Mouse (Mus musculus): ENCODE measurements around the gene Bcl9l.

Gene Bcl9l

DNA sequence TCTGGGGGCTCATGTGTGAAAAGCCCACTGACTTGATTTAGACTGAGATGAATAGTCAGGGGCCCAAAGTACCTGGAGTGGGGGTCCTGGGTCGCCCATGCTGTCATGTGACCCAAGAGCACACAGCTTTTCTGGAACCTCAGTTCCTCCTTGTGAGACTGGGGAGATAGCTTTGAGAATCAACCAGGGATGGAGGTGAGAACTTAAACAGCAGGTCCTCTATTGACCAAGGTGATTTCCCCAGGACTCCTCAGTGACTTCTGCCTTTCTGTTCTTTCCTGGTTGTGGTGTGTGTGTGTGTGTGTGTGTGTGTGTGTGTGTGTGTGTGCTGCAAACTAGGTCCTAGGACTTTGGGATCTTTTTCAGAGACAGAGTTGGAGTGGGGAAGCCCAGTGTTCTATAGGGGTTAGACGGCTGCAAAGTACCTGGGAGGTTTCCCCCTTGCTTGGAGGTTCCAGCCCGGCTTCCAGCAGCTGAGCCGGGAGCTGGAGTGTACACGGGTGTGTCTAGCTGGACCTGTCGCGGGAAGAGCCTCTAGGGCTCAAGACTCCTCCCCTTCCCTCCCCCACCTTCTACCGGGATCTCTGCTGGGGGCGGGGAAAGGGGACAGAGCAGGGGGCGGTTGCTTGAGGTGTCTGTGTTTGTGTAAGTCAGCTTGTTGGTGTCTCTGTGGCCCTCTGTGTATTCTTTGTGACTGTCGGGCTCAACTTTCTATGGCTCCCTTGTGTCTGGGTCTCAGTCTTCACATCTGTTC is 15.2 kb downstream of the Bcl9l start:
- no peak for DNase-seq (ENCODE audit: low spot score)

DNA sequence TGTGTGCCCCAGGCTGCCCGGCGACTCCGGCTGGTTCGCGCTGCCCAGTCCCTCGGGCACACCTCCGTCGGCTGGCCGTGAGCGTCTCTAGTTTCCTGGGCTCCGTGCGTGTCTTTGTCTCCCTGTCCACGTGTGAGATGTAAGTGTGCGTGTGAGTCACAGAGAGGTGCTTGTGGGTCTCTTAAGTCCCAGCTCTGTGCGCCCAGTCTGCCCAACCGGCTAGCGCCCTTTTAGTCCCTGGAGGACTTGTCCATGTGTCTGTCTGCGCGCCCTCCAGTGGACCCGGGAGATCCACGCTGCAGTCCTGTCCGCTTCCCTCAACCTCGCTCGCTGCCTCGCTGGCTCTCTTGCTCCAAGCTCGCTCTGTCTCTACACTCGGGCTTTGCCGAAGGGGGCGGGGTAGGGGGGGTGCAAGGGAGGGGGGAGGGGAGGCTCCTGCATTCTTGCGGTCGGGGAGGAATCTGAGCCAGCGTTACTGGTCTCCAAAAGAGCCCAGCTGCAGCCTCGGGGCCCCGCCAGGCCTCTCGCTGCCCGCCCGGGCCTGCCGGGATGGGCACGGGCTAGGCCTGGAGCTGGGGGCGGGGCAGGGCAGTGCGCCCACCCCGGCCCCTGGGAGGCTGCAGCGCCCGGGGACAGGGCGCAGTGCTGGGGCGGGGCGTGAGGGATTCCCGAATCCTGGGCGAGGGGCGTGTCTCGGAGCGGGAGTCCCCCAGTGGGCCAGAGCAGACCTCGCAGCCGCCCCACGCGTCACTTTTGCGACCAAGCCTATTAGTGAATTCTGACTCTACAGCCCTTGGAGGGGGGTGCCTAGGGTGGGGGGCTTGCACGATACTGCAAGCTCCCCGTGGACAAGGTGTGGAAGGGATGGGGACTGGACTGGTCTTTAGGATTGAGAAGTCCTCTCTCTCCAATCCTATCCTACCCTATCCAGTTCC is 16.1 kb downstream of the Bcl9l start:
- peak; percentile 74 for DNase-seq (ENCODE audit: low spot score)

DNA sequence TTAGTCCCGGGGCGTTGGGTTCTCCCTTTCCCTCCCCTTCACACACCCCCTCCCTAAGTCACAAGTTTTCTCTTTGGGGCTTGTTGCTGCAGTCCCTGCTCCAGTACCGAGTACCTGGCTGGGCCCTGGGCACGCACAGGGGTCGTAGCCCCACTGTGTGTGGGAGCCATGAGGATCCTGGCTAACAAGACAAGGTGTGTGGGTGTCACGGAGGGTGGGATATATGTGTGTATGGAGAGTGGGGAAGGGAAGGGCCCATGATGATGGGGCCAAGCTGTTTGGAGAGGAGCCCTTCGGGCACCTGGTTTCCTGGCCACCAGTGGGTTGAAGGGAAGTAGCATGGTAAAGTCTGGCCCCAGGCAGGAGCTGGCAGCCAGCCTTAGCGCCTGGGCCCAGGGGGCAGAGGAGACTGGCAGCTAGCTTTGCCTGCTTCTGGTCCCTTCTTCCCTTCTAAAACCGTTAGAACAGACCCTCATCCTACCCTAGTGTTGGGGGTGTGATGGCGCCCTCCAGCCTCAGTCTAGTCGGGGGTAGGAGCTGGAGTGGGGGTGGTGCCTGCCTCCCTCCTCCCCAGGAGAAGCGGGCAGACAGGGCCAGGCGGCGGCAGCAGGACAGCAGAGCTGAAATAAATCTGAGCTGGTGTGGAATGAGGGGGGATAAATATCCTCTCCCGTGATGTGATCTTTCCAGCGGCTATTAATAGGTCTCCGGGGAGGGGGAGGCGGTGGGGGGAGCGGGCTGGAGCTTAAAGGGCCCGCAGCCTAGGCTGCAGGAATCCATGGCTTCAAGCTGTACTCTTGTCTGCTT is 16.9 kb downstream of the Bcl9l start:
- no peak for DNase-seq (ENCODE audit: low spot score)

DNA sequence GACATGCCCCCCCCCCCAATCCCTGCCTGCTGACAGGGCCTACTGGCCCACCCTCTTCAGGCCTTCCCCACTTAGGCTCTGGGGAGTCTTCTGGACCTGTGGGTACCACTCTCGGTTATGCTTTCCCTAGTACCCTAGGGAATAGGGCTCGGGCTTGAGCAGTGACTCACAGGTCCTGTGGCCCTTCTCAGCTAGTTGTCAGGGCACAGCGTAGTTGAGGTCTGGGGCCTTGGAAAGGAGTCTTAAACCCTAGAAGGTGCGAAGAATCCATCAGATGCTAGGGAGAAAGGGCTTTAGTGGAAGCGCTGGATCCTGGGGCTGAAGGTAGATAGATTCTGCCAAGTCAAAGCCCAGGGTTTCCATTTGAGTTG is 17.5 kb downstream of the Bcl9l start:
- no peak for DNase-seq (ENCODE audit: low spot score)

DNA sequence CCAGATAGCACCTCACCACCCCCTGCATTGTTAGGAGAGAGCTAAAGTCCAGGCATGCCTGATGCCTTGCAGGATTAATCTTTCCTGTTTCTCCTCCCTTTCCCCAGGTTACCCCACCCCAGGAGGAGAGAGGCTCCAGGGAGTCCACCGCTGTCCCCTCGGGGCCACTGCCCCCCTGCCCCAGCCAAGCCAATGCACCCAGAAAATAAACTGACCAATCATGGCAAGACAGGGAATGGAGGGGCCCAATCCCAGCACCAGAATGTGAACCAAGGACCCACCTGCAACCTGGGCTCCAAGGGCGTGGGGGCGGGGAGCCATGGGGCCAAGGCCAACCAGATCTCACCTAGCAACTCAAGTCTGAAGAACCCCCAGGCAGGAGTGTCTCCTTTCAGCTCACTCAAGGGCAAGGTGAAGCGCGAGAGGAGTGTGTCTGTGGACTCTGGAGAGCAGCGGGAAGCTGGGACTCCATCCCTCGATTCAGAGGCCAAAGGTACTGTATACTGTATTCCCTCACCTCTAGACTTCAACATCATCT is 18.1 kb downstream of the Bcl9l start:
- no peak for DNase-seq (ENCODE audit: low spot score)

DNA sequence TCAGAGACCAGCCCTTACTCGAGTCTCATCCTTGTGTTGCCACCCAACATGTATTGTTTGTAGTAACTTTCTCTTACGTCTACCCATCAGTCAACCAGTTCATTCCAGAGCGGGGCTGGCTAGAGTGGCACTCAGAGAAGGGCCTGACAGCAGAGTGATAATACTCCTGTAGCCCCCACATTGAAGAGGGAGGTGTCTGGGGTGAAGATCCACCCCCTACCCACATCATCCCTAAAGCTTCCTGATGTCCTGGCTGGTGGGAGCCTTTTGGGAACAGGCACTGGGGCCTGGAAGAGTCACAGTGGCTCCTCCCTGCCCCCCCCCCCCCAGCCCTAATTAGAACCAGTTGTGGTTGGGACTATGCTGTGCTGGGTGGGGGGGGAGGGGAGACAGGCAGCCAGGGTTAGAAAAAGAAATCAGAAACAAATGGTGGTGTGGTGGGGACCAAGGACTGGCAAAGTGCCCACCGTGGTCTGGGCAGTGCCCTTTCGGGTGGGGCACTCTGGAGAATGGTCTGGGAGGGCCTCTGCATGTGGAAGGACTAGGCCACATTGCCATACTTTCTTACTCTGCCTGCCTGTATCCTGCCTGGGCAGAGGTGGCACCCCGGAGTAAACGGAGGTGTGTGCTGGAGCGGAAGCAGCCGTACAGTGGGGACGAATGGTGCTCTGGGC is 18.7 kb downstream of the Bcl9l start:
- no peak for DNase-seq (ENCODE audit: low spot score)

DNA sequence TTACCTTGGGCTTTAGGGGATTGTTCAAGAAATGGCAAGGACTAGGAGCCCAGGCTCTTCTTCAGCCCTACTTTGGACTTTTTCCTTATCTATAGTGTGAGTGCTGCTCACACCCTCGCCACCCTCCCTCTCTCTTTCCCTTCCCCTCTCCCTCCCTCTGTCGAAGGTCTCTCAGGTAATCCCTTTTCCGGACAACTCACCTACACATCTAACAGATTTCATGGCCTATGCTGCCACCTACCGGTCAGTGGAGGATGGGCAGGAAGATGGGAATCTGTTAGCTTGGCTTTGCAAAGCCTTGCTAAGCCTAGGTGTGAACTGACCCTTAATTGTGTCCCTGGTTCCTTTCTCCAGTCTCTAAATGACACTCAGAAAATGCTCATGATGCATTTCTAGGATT is 19.4 kb downstream of the Bcl9l start:
- peak; percentile 85 for DNase-seq (ENCODE audit: low spot score)

DNA sequence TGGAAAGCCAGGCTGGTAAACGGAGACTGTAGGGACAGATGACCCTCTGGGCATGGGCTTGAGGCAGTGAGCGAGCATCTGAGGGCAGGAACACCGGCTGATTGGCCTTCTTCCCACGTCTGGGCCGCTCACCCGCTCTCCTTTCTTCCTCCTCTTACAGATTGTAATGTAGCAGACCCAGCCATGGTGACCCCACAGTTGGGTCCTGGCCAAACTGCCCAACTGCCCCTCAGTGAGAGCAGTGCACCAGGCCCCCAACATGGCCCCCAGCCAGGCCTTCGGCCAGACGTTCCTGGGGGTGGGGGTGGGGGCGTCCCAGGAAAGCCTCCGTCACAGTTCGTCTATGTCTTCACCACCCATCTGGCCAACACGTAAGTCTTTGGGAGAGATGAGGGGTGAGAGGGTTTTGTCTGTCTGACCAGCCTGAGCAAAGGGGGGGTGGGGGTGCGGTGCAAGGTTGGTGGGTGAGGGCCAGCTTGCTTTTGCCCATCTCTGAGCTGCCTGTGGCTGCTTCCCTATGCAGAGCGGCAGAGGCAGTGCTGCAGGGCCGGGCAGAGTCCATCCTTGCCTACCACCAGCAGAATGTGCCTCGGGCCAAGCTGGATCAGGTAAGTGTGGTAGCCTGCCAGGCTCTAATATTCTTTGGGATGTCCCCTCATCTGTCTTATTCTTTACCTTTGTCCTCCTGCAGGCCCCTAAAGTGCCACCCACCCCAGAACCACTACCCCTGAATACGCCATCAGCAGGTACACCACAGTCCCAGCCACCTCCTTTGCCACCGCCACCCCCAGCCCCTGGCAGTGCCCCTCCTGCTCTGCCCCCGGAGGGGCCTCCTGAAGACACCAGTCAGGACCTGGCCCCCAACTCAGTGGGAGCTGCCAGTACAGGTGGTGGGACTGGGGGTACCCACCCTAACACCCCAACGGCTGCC is 22.5 kb downstream of the Bcl9l start:
- DNase-seq (ENCODE audit: low spot score), result peak; percentile 9

DNA sequence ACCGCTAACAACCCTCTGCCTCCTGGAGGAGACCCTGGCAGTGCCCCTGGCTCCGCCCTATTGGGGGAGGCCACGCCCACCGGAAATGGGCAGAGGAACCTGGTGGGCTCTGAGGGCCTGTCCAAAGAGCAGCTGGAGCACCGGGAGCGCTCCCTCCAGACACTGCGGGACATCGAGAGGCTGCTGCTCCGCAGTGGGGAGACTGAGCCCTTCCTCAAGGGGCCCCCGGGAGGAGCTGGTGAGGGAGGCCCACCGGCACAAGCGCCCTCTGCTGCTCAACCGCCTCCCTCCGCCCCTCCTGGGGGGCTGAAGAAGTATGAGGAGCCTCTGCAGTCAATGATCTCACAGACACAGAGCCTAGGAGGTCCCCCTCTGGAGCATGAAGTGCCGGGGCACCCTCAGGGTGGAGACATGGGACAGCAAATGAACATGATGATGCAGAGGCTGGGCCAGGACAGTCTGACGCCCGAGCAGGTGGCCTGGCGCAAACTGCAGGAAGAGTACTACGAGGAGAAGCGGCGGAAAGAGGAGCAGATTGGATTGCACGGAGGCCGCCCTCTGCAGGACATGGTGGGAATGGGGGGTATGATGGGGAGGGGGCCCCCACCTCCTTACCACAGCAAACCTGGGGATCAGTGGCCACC is 23.3 kb downstream of the Bcl9l start:
- DNase-seq (ENCODE audit: low spot score), result peak; percentile 7

DNA sequence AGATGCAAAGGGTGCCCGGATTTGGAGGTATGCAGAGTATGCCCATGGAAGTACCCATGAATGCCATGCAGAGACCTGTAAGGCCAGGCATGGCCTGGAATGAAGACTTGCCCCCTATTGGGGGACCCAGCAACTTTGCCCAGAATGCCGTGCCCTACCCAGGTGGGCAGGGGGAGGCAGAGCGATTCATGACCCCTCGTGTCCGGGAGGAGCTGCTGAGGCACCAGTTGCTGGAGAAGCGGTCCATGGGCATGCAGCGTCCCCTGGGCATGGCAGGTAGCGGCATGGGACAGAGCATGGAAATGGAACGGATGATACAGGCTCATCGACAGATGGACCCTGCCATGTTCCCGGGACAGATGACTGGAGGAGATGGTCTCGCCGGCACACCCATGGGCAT is 23.9 kb downstream of the Bcl9l start:
- DNase-seq (ENCODE audit: low spot score), result peak; percentile 5

DNA sequence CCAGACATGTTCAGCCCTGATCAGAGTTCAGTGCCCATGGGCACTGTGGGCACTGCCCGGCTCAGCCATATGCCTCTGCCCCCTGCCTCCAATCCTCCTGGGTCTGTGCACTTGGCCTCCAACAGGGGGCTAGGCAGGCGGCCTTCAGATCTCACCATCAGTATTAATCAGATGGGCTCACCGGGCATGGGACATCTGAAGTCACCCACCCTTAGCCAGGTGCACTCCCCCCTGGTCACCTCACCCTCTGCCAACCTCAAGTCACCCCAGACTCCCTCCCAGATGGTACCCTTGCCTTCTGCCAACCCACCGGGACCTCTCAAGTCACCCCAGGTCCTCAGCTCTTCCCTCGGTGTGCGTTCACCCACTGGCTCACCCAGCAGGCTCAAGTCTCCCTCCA is 24.7 kb downstream of the Bcl9l start:
- peak; percentile 7 for DNase-seq (ENCODE audit: low spot score)

DNA sequence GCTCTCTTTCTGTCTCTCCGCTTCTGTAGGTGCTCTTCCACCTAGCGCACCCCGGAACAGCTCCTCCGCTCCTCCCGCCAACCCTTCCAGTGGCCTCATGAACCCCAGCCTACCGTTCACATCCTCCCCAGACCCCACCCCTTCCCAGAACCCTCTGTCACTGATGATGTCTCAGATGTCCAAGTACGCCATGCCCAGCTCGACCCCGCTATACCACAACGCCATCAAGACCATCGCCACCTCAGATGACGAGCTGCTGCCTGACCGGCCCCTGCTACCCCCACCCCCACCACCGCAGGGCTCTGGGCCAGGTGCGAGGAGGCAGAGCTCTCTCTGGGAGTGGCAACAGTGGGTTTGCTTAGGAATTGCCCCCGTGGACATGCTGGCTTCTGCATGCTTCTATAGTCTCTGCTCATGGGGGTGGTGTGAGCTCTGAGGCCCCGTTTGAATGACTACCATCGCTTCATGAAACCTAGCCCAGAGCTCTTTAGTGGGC is 25.5 kb downstream of the Bcl9l start:
- DNase-seq (ENCODE audit: low spot score), result peak; percentile 3

DNA sequence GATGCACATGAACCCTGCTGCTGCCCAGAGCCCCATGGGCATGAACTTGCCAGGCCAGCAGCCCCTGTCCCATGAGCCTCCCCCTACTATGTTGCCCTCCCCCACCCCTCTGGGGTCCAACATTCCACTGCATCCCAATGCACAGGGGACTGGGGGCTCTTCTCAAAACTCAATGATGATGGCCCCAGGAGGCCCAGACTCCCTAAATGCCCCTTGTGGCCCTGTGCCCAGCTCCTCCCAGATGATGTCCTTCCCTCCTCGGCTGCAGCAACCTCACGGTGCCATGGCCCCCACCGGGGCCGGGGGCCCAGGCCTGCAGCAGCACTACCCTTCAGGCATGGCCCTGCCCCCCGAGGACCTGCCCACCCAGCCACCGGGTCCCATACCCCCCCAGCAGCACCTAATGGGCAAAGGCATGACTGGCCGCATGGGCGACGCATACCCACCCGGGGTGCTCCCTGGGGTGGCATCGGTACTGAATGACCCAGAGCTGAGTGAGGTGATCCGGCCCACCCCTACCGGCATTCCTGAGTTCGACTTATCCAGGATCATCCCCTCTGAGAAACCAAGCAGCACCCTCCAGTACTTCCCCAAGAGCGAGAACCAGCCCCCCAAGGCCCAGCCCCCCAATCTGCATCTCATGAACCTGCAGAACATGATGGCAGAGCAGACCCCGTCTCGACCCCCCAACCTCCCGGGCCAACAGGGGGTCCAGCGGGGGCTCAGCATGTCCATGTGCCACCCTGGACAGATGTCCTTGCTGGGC is 26.3 kb downstream of the Bcl9l start:
- DNase-seq (ENCODE audit: low spot score), result no peak

DNA sequence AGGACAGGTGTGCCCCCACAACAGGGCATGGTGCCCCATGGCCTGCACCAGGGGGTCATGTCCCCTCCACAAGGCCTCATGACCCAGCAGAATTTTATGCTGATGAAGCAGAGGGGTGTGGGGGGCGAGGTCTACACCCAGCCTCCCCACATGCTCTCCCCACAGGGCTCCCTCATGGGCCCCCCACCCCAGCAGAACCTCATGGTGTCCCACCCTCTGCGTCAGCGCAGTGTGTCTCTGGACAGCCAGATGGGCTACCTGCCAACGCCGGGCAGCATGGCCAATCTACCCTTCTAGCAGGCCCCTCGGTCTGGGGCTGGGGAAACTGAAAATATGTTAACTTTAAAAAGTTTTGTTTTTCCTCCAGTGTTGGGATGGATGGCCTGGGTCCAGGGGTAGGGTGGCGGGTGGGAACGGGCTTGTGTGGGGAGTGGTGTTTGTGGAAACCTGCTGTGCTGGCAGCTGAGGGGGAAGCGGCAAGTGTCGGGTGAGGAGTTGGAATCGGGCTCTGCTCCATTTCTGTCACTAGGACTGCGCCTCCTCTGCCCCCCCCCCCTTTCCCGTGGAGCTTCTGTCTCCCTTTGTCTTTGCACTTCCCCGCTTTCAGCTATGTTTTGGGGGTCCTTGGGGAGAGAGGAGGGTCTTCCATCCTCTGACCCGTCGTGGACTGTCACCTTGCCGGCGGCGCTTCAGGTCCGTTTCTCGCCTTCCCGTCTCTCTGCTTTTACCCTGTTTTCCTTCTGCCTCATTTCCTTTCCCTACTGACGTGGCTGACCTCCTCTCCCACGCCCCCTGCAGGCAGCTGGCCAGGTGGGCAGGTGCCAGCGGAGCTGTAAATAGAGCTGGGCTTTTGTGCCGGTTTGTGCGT is 27.1 kb downstream of the Bcl9l start:
- DNase-seq (ENCODE audit: low spot score), result peak; percentile 83

DNA sequence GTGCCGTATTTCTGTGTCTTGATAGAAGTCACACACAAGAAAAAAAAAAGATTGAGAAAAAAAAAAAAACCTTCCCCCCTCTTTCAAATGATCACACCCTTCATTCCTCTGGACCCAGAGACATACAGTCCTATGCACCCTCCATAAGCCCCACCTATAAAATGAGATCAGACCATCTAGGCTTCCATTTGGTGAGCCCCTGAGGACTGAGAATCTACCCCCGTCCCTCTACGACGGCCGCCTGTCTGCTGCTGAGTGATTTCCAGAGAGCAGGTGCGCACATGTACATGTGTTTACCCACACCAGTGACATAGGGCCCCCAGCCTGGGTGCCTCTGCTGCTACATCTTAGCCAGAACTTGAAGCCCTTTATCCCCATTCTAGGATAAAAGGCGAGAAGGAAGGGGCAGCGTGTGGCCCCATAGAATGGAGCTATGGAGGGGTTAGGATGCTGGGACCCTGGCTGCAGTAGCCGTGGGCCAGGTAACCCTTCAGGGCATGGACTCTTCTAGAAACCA is 27.8 kb downstream of the Bcl9l start:
- no peak for DNase-seq (ENCODE audit: low spot score)

DNA sequence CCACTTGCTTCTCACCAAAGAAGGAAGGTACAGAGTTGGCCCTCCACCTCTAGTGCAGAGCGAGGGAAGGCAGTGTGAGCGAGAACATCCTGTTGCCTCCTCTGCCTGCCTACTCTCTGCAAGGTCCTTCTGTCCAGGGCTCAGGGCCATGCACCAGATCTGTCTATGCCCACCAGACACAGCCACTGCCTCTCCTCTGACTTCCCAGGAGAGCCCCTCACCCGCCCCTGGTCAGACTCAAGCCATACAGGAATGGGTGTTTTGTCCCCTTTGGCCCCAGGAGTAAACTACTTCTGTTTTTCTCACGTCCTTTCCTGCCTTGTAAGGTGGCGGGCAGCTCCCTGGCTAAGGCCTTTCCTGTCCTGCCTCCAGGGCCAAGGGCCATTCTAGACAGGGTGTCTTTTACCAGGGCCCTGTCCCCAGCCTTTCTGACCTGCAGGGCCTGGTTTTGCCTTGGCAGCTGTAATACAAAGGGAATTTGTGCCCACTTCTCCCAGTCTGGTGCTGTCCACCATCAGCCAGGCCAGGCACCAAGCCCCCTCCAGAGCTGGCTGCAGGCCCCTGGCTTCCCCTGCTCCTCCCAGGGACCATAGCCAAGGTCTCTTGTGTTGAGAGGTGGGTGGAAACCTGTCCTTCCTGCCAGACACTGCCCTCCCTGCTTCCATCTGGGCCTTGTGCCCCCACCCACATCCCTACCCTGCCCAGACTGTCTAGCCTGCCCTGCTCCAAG is 28.4 kb downstream of the Bcl9l start:
- DNase-seq (ENCODE audit: low spot score), result peak; percentile 45
